Mouse (Mus musculus) CH12.LX (cell line): ENCODE measurements around the gene Clpsl2. TPM values are rescaled to one million over a fixed set of nuclear protein-coding genes. Genes with fewer than 3 reads are reported as not detected.
A peak's percentile ranks its signal among the peaks of the same experiment; 100 is the strongest.

Experiments
- DNase-seq: peaks from one replicate; pipeline ENCODE4 v3.0.0-alpha.2; 2013; ENCODE audit errors: extremely low read depth
- H3K27ac ChIP-seq: 2 replicates; pipeline ENCODE4 v1.5.1; 2012; ENCODE audit warnings: low read depth, mild to moderate bottlenecking, control low read depth, moderate library complexity; ENCODE audit not compliant: insufficient read depth
- H3K27me3 ChIP-seq: replicated peaks from 2 replicates; pipeline ENCODE3; 2012; ENCODE audit warnings: inconsistent platforms
- H3K36me3 ChIP-seq, 2 experiments: replicated peaks in 1 of 2; 2 replicates each; pipeline versions ENCODE3 to v1.6.1; 2012; ENCODE audit warnings: inconsistent platforms in 1 of 2, low read length in 1 of 2, mild to moderate bottlenecking in 1 of 2, mixed read lengths in 1 of 2, moderate library complexity in 1 of 2; ENCODE audit not compliant: control insufficient read depth in 1 of 2, insufficient read depth in 1 of 2
- H3K4me1 ChIP-seq, 2 experiments: 2 replicates each; pipeline ENCODE4 v1.6.1; 2012; ENCODE audit warnings: inconsistent platforms in 1 of 2, moderate library complexity in 1 of 2; ENCODE audit not compliant: insufficient read depth in 2 of 2, control insufficient read depth in 1 of 2
- H3K4me2 ChIP-seq: 2 replicates; pipeline ENCODE4 v1.6.1; 2012; ENCODE audit warnings: low read depth, mild to moderate bottlenecking, control low read depth; ENCODE audit not compliant: poor library complexity, insufficient read depth, severe bottlenecking
- H3K4me3 ChIP-seq, 3 experiments: fragments of 150-350 bp in 1 of 3; sonication (generic) in 1 of 3; replicated peaks in 1 of 3; 2 replicates each; pipeline versions ENCODE3 to v1.5.1; 2011 to 2012; ENCODE audit warnings: low read depth in 2 of 3, low read length in 2 of 3, mild to moderate bottlenecking in 2 of 3, moderate library complexity in 2 of 3, control low read depth in 1 of 3, improper control_type of control experiment in 1 of 3, inconsistent platforms in 1 of 3, mixed read lengths in 1 of 3; ENCODE audit not compliant: poor library complexity in 1 of 3
- H3K79me2 ChIP-seq: replicated peaks from 2 replicates; pipeline ENCODE4 v1.6.1; 2012; ENCODE audit warnings: mild to moderate bottlenecking, moderate library complexity; ENCODE audit not compliant: control insufficient read depth, poor library complexity, insufficient read depth, severe bottlenecking; ENCODE audit errors: extremely low read depth
- H3K9ac ChIP-seq: 2 replicates; pipeline ENCODE4 v1.6.1; 2012; ENCODE audit warnings: low read depth, mild to moderate bottlenecking, control low read depth, moderate library complexity; ENCODE audit not compliant: insufficient read depth
- H3K9me3 ChIP-seq: replicated peaks from 2 replicates; pipeline ENCODE3; 2012; ENCODE audit warnings: low read length, inconsistent platforms, mixed read lengths
- BHLHE40 ChIP-seq: IDR thresholded peaks from 2 replicates; pipeline ENCODE4 v1.6.1; 2011; ENCODE audit warnings: mild to moderate bottlenecking, low read depth, low read length, improper control_type of control experiment
- CHD2 ChIP-seq: IDR thresholded peaks from 2 replicates; pipeline ENCODE4 v1.6.1; 2011; ENCODE audit warnings: low read length, improper control_type of control experiment
- CTCF ChIP-seq, 2 experiments: IDR thresholded peaks in 1 of 2; conservative IDR thresholded peaks in 1 of 2; 2 replicates each; pipeline ENCODE4 v1.5.1; 2011 to 2012; ENCODE audit warnings: low read depth in 2 of 2, low read length in 2 of 2, improper control_type of control experiment in 1 of 2, inconsistent platforms in 1 of 2, mild to moderate bottlenecking in 1 of 2, moderate library complexity in 1 of 2
- HCFC1 ChIP-seq: IDR thresholded peaks from 2 replicates; pipeline ENCODE4 v1.6.1; 2012; ENCODE audit warnings: low read depth, mild to moderate bottlenecking, inconsistent platforms, low read length, improper control_type of control experiment
- JUN ChIP-seq: IDR thresholded peaks from 2 replicates; pipeline ENCODE4 v1.6.1; 2011; ENCODE audit warnings: low read depth, mild to moderate bottlenecking, low read length, improper control_type of control experiment, moderate library complexity; ENCODE audit not compliant: insufficient read depth
- KAT2A ChIP-seq: IDR thresholded peaks from 2 replicates; pipeline ENCODE4 v1.6.1; 2012; ENCODE audit warnings: low read length, improper control_type of control experiment, inconsistent platforms; ENCODE audit not compliant: insufficient replicate concordance
- MAFK ChIP-seq: IDR thresholded peaks from 2 replicates; pipeline ENCODE4 v1.6.1; 2011; ENCODE audit warnings: low read length, improper control_type of control experiment; ENCODE audit not compliant: insufficient replicate concordance
- MAX ChIP-seq: IDR thresholded peaks from 2 replicates; pipeline ENCODE4 v1.6.1; 2011; ENCODE audit warnings: low read length, improper control_type of control experiment
- MAZ ChIP-seq: IDR thresholded peaks from 2 replicates; pipeline ENCODE4 v1.6.1; 2012; ENCODE audit warnings: low read depth, mild to moderate bottlenecking, inconsistent platforms, low read length, improper control_type of control experiment, moderate library complexity
- MXI1 ChIP-seq: IDR thresholded peaks from 2 replicates; pipeline ENCODE4 v1.6.1; 2011; ENCODE audit warnings: mild to moderate bottlenecking, low read depth, low read length, improper control_type of control experiment
- PAX5 ChIP-seq: IDR thresholded peaks from 2 replicates; pipeline ENCODE4 v1.6.1; 2012; ENCODE audit warnings: low read length, inconsistent platforms, mixed read lengths
- POLR2AphosphoS2 ChIP-seq: IDR thresholded peaks from 2 replicates; pipeline ENCODE4 v1.6.1; 2011; ENCODE audit warnings: low read depth, low read length, improper control_type of control experiment
- RAD21 ChIP-seq: IDR thresholded peaks from 2 replicates; pipeline ENCODE4 v1.6.1; 2011; ENCODE audit warnings: low read depth, mild to moderate bottlenecking, low read length, improper control_type of control experiment, moderate library complexity
- SIN3A ChIP-seq: IDR thresholded peaks from 2 replicates; pipeline ENCODE4 v1.6.1; 2012; ENCODE audit warnings: low read length, improper control_type of control experiment, inconsistent platforms
- SMC3 ChIP-seq: IDR thresholded peaks from 2 replicates; pipeline ENCODE4 v1.6.1; 2011; ENCODE audit warnings: low read depth, low read length, improper control_type of control experiment
- TBP ChIP-seq: conservative IDR thresholded peaks from 2 replicates; pipeline ENCODE4 v1.6.1; 2011; ENCODE audit warnings: low read depth, low read length, improper control_type of control experiment
- TCF12 ChIP-seq: IDR thresholded peaks from 2 replicates; pipeline ENCODE4 v1.6.1; 2014; ENCODE audit warnings: low read depth, mild to moderate bottlenecking, inconsistent platforms, low read length, improper control_type of control experiment
- UBTF ChIP-seq: IDR thresholded peaks from 2 replicates; pipeline ENCODE4 v1.6.1; 2012; ENCODE audit warnings: low read depth, mild to moderate bottlenecking, inconsistent platforms, low read length, improper control_type of control experiment, moderate library complexity
- USF1 ChIP-seq: IDR thresholded peaks from 2 replicates; pipeline ENCODE4 v1.6.1; 2014; ENCODE audit warnings: low read depth, mild to moderate bottlenecking, inconsistent platforms, low read length, improper control_type of control experiment
- ZNF384 ChIP-seq: IDR thresholded peaks from 2 replicates; pipeline ENCODE4 v1.6.1; 2012; ENCODE audit warnings: low read depth, low read length, improper control_type of control experiment, inconsistent platforms
- dilution Hi-C: fragments of 300-500 bp; cut with MboI; formaldehyde crosslinking; loops from 2 replicates; pipeline ENCODE4 v1.14.3; 2020; ENCODE audit warnings: low sequenced_read_pairs; ENCODE audit not compliant: extremely low pct_unique_long_range_greater_than_20kb, extremely low pct_ligation_motif_present
- in situ Hi-C: fragments of 300-500 bp; cut with MboI; formaldehyde crosslinking; loops from 3 replicates; pipeline ENCODE4 v1.14.3; 2019; ENCODE audit warnings: low sequenced_read_pairs, low pct_ligation_motif_present, low pct_unique_long_range_greater_than_20kb, mixed read lengths
- polyA plus RNA-seq: library from polyadenylated mRNA; unstranded; fragments of >175 nt; gene quantifications from 2 replicates; pipeline ENCODE4 v1.2.1, GENCODE M21; 2012; ENCODE audit warnings: low read depth; ENCODE audit not compliant: insufficient read length
- total RNA-seq, 2 experiments: library from RNA; depleted of rRNA; stranded (reverse); fragments of 300-350 nt in 1 of 2; fragments of >200 nt in 1 of 2; gene quantifications; 2 replicates each; pipeline ENCODE4 v1.2.3; 2012 to 2014

Clpsl2 gene
- total and polyA plus RNA-seq, 3 experiments = not detected

DNA sequence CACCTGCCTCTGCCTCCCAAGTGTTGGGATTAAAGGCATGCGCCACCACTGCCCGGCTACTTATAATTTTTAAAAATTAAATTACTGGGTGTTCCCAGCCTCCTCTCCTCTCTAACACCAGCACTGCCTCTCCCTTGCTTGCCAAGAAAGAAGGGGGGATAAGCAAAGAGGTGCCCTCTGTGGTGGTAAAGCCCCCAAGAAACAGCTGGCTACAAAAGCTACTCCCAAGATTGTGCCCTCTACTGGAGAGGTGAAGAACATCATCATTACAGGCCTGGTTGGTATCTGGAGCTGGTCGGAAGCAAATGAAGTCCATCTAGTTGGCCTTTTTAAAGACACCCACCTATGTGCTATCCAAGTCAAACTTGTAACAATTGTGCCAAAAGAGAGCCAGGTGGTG, 29.4 kb upstream of the Clpsl2 start:
- H3K4me1 ChIP-seq = peaks cover 26 to 64% of the 10 kb centered on the region in 2 experiments
- H3K27me3 ChIP-seq = peaks cover 18% of the 10 kb centered on the region
- DNase-seq = no peak
- dilution Hi-C loops = no loop called here
- no peak overlapping the region for H3K4me2 ChIP-seq
- no peak overlapping the region for H3K9ac ChIP-seq
- H3K4me3 ChIP-seq = no peak overlapping the region
- TF ChIP-seq CTCF (conservative IDR thresholded peaks at IDR 0.05 in 1 of 2, IDR thresholded peaks at IDR 0.05 in 1 of 2; ENCODE audit: low read depth in 2 of 2, low read length in 2 of 2) = peak; percentile 55 to 72
- TF ChIP-seq SMC3 = peak; percentile 59
- no peak for TF ChIP-seq TBP
- no peak for TF ChIP-seq POLR2AphosphoS2
- TF ChIP-seq RAD21 = peak; percentile 35
- TF ChIP-seq, all 38 proteins: peak for 3
- Histone ChIP-seq H3K36me3 (peaks cover 0 to 2% of the 10 kb centered on the region in 2 experiments), H3K79me2 (no peaks in the 10 kb centered on the region), H3K27ac (no peak overlapping the region), H3K9me3 (peaks cover 3% of the 10 kb centered on the region)
- in situ Hi-C loops = loop anchor here (5.0 to 25.0 kb wide), 3 partner anchors 43 to 308 kb away; partner anchors contain the start of gene Def6

DNA sequence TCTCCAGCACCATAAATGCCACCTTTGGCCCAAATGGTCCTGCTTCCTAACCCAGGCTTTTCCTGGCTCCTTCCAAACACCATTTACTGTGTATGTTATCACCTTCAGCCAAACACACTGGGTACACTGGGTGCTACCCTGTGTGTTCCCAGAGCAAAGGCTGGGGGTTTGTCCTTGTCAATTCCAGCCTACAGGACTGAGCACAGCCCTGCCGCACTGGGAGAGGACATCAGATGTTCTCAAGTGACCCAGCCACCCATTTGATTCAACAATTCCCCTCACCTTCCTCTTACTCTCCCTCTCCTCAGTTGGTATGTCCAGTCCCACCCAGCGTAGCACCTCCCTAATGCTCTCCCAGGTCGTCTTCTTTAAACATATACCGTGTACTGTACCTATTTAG, 28.6 kb upstream of the Clpsl2 start:
- dilution Hi-C loops (no loop called here), in situ Hi-C loops (loop anchor here (5.0 to 25.0 kb wide), 3 partner anchors 43 to 308 kb away; partner anchors contain the start of gene Def6)
- no peaks in the 10 kb centered on the region for H3K79me2 ChIP-seq
- no peak overlapping the region for H3K27ac ChIP-seq
- H3K27me3 ChIP-seq = peaks cover 18% of the 10 kb centered on the region
- H3K9me3 ChIP-seq = peaks cover 3% of the 10 kb centered on the region
- H3K9ac ChIP-seq = no peak overlapping the region
- DNase-seq = no peak
- peaks cover 0 to 2% of the 10 kb centered on the region in 2 experiments for H3K36me3 ChIP-seq
- no peak overlapping the region for H3K4me2 ChIP-seq
- peaks cover 25 to 65% of the 10 kb centered on the region in 2 experiments for H3K4me1 ChIP-seq
- H3K4me3 ChIP-seq = no peak overlapping the region
- no peak for TF ChIP-seq MXI1
- TF ChIP-seq JUN = no peak
- no peak for TF ChIP-seq CHD2
- TF ChIP-seq SMC3 = no peak
- TF ChIP-seq SIN3A = no peak
- no peak for TF ChIP-seq KAT2A
- TF ChIP-seq TCF12 = no peak
- no peak for TF ChIP-seq MAFK
- no peak for TF ChIP-seq PAX5
- no peak for TF ChIP-seq CTCF (conservative IDR thresholded peaks at IDR 0.05 in 1 of 2, IDR thresholded peaks at IDR 0.05 in 1 of 2; ENCODE audit: low read depth in 2 of 2, low read length in 2 of 2)
- TF ChIP-seq MAZ = no peak
- TF ChIP-seq USF1 = no peak
- no peak for TF ChIP-seq ZNF384
- TF ChIP-seq MAX = no peak
- TF ChIP-seq POLR2AphosphoS2 = no peak
- no peak for TF ChIP-seq UBTF
- no peak for TF ChIP-seq HCFC1
- no peak for TF ChIP-seq BHLHE40
